ENCODE assay signal across 1 mouse cellular context in genomic region chr7:19789904-19790347, GRCm38 (mm10).
TF ChIP-seq lines count a peak whose summit lies in the region.

No protein-coding gene starts in this region.

TF ChIP-seq in MEL, 35 proteins besides CTCF, POLR2A, EP300 and RAD21 (continued from another document):
- TF ChIP-seq USF1 (IDR thresholded peaks at IDR 0.05; ENCODE audit: low read depth, low read length) (no peak), E2F4 (IDR thresholded peaks at IDR 0.05; ENCODE audit: borderline replicate concordance, low read depth, low read length) (no peak), MAZ (IDR thresholded peaks at IDR 0.05; ENCODE audit: low read depth, low read length) (peak; percentile 81), UBTF (IDR thresholded peaks at IDR 0.05; ENCODE audit: borderline replicate concordance, insufficient read depth, low read depth, low read length) (no peak)
